Mouse (Mus musculus): ENCODE results near the gene Prdm9.
"Not testable (repeated sequence)": the region's sequence is repeated elsewhere in the genome, so short reads cannot be mapped to it uniquely, and the experiment has no call there.

Prdm9 gene

GRCm38 (mm10) chr17:15564014-15564927 lies at the start of gene Prdm9:
Prdm9 (minus strand) TSS chr17:15564354.
- peak; percentile 98 for DNase-seq (ENCODE audit: low read depth, low spot score)

- no peak for DNase-seq (ENCODE audit: low read depth, low spot score)
Measured at GRCm38 (mm10) chr17:15599496-15599895, 35.3 kb upstream of the Prdm9 start.

- DNase-seq (ENCODE audit: low read depth, low spot score): no peak
Measured at GRCm38 (mm10) chr17:15591216-15591881, 27.2 kb upstream of the Prdm9 start.

DNA sequence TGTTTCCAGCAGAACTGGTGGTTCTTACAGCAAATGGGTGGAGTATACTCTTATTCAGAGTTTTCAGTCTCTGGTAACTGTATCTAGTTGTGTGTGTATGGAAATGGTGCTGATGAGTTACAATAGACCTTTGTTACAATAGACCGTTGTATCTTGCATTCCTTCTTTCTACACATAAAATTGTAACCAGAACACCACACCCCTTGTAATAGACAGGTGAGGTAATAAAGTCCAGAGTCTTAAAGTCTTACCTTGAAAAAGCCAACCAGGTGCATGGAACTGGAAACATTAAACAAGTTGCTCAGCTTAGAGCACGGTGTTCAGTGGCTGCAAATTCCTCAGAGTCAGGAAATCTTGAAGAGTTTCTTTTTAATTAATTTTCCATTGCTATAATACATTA lies 24.0 kb upstream of the Prdm9 start:
- DNase-seq (ENCODE audit: low read depth, low spot score): no peak

DNA sequence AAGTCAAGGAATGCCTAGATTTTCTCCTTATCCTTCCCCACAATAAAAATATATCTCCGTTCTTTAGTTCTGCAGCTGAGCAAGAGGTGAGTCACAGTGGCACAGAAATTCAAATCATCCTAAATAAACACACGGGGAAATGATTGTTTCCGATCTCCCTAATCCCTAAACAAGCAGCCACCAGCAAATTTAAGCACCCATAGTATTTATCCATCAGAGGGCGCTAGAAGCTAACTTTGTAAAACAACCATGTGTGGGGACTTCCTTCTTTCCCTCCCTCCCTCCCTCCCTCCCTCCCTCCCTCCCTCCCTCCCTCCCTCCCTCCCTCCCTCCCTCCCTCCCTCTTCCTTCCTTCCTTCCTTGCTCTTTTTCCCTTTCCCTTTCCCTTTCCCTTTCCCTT lies 21.5 kb upstream of the Prdm9 start:
- DNase-seq (ENCODE audit: low read depth, low spot score): no peak

DNA sequence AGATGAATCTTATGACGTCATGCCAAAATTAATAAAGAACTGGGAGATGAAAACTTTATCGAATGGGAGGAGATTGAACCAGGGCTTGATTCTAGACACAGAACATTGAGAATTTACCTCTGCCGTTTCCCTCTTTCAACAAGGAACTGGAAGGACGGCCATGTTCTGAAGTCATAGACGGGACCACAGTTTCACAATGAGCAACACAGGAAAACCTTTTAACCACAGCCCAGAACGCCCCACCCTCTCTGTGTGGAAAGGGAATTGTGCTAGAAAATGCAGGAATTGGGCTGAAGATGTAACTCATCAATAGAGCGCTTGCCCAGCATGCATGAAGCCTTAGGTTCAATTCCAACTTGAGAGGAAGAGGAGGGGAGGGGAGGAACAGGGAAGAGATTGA lies 18.9 kb upstream of the Prdm9 start:
- no peak for DNase-seq (ENCODE audit: low read depth, low spot score)

DNA sequence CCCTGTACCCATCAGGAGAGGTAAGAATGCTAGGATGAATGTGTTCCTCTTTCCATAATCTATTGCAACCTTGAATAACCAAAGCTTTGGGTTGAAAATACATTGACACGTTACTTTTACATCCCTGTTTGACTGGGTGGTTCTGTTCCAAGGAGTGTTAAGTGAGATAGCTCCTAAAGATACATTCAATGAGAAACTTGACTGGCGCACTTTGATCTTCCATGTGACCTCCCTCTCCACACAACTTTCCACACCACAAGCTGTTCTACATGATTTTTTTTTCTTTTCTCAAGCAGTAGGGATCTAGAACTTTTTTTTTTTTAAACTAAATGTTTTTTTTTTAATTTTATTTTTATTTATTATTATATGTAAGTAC lies 15.9 kb upstream of the Prdm9 start:
- no peak for DNase-seq (ENCODE audit: low read depth, low spot score)

- no peak for DNase-seq (ENCODE audit: low read depth, low spot score)
Measured at GRCm38 (mm10) chr17:15579410-15580071, 15.4 kb upstream of the Prdm9 start.

GRCm38 (mm10) chr17:15577291-15577694 lies 13.1 kb upstream of the Prdm9 start:
- DNase-seq (ENCODE audit: low read depth, low spot score): peak; percentile 13

- no peak for DNase-seq (ENCODE audit: low read depth, low spot score)
Measured at GRCm38 (mm10) chr17:15575056-15575455, 10.9 kb upstream of the Prdm9 start.

DNA sequence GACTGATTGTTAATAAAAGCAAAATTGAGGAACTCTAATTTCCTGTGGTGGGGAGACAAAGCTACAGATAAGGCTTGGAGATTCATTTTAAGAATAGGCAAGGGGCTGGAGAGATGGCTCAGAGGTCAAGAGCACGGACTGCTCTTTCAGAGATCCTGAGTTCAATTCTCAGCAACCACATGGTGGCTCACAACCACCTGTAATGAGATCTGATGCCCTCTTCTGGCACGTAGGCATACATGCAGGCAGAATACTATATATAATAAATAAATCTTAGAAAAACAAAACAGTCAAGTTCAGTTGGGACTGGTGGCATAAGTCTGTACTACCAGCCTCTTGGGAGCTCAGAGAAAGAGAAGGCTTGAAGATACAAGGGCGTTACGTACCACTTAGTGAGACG lies 2.8 kb upstream of the Prdm9 start:
- DNase-seq (ENCODE audit: low read depth, low spot score): no peak

DNA sequence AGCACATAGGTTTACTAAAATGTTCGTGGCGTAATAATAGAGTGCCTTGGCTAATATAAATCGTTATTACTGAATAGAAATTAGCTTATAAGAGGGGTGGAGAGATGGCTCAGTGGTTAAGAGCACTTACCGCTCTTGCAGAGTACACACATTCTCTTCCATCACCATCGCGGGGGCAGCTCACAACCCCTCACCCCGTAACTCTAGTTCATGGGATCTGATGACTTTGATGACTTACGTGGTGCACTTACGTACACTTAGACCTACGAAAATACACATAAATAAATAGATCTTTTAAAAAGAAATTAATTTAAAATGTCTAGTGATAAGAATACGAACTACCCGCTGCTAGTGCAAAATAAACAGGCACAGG lies 760 bp upstream of the Prdm9 start:
- no peak for DNase-seq (ENCODE audit: low read depth, low spot score)

DNA sequence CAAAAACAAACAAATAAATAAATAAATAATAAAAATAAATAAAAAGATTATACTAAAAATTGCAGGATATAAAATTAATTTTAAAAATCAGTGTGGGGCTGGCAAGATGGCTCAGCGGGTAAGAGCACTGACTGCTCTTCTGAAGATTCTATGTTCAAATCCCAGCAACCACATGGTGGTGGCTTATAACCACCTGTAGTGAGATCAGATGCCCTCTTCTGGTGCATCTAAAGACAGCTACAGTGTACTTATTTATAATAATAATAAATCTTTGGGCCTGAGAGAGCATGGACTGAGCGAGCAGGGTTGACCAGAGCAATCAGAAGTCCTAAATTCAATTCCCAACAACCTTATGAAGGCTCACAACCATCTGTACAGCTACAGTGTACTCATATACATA lies 4.2 kb downstream of the Prdm9 start:
- DNase-seq (ENCODE audit: low read depth, low spot score): no peak

DNA sequence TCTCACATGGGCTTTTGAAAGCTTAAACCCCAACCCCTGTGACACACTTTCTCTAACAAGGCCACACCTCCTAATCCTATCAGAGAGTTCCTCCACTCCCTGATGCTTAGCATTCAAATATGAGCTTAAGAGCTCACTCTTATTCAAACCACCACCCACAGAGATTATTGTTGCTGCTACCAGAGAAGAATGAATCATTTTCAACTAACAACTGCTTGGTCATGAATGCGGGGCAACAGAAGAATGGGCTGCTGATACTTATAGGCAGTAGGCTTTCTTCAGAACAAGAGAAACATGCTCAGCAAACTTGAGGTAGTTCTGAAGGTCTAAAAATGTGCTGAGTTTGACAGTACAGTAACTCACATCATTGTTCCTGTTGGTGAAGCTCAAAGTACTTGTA lies 14.4 kb downstream of the Prdm9 start:
- no peak for DNase-seq (ENCODE audit: low read depth, low spot score)

DNA sequence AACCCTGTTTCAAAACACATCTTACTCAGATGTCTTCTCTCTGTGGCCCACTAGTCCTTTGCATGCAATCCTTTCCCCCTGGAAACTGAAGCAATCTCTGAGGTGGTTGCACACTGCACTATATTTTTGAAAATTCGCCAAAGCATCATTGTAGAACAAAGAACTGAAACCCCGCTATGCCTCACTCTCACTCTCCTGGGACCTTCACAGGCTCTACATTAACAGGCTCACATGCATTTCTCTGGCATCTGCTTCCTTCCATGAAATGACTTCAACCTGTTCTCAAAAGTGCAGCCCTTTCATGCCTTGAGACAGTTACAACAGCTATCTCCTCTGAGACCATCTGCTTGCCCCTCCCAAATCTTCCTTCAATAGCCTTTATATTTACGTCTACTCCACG lies 17.7 kb downstream of the Prdm9 start:
- DNase-seq (ENCODE audit: low read depth, low spot score): no peak

DNA sequence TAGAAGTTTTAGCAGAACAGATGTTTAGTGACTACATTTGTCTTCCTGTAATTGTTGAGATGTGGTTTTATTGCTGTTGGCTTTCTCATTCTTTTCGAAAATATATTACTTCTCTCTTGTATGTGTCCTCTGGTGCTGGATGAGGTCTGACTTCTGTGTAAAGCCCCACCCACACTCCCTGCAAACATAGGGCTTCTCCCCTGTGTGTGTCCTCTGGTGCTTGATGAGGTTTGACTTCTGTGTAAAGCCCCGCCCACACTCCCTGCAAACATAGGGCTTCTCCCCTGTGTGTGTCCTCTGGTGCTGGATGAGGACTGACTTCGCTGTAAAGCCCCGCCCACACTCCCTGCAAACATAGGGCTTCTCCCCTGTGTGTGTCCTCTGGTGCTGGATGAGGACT lies 20.3 kb downstream of the Prdm9 start:
- not testable (repeated sequence) for DNase-seq (ENCODE audit: low read depth, low spot score)

- DNase-seq (ENCODE audit: low read depth, low spot score): no peak
Measured at GRCm38 (mm10) chr17:15540309-15540708, 23.8 kb downstream of the Prdm9 start.

GRCm38 (mm10) chr17:15536457-15536904 lies 27.7 kb downstream of the Prdm9 start:
- no peak for DNase-seq (ENCODE audit: low read depth, low spot score)

DNA sequence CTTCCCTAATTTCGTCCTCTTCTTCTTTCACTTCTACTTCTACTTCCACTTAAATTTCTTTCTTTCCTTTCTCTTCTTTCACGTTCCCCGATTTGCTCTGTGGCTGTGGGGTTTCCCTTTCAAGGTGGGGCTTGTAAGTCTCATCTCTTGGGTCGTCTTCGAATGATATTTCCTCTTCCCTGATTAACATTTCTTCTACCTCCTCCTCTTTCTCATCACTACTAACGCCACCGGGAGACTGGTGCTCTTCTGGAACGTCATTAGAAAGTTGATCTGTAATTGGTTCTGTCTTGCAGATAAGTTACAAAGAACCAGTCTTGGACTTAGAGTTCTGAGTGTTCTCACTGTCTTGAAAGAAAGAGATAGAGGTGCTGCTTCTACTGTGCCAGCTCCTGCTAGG lies 28.2 kb downstream of the Prdm9 start:
- no peak for DNase-seq (ENCODE audit: low read depth, low spot score)

DNA sequence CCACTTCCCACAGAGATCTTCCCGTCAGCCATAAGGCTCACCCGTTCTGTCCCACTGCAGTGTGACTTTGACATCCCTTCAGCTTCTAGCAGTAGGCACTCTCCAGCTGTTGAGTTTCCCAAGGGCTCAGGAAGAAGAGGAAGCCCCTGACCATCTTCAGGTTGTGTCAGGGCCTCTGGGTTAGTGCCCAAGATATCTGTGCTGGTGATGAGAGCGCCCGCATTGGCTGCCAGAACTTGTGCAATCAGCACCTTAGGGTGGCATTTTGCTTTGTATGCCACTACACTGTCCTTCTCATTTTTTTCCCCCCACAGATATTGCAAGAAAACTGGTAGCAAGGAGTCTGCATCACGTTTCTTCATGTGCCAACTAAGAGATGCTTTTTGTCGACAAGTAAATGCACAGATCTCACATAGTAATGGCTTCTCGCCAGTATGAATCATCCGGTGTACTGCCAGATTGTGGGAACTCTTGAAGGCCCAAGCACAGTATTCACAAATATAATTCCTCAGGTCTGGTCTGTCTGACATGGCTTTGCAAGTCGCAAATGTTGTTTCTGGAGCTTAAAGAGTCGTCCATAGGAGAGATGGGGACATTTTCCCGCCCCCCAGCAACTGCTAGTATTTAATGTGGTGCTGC lies 28.9 kb downstream of the Prdm9 start:
- DNase-seq (ENCODE audit: low read depth, low spot score): no peak

DNA sequence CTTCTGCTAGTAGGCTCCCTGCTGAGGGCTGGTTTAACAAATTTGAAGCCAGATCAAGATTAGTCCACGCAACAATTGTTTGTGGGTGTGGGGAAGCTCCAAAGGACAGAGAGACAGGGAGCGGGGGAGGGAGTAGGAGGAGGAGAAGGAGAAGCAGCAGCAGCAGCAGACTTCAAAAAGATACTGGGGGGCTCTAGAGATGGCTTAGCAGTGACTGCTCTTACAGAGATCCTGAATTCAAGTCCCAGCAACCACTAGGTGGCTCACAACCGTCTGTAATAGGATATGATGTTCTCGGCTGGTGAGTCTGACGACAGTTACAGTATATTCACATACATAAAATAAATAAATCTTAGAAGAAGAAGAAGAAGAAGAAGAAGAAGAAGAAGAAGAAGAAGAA lies 34.0 kb downstream of the Prdm9 start:
- DNase-seq (ENCODE audit: low read depth, low spot score): no peak

DNA sequence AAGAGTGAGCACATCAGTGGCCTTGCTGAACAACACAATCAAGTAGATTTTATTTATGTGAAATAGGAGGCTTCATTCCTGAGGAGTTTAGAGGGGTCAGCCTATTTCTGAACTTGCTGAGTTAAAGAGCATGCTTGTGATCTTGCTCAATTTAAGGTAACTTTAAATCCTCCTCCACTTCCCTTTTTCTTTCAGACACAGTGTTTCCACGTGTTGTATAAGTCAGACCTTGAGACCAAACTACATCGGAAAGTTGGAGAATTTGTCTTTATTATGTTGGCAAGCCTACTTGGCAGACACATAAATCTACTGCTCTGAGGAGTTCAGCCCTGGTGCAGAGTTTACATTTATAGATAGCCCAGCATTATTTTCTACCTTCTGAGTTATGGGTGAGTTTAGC lies 35.3 kb downstream of the Prdm9 start:
- no peak for DNase-seq (ENCODE audit: low read depth, low spot score)

Data from forelimb bud, embryonic 11.5 days (tissue).